Mouse (Mus musculus): ENCODE data around the gene Cluh.

GRCm38 (mm10) chr11:74664279-74664678 is 15.0 kb downstream of the Cluh start:
- no peak for TF ChIP-seq CTCF (IDR thresholded peaks at IDR 0.05; ENCODE audit: low read depth)
- no peak for TF ChIP-seq EP300 (IDR thresholded peaks at IDR 0.05; ENCODE audit: low read depth)

Measured in liver, embryonic 14.5 days (tissue).